Mouse (Mus musculus) heart, adult 9 months (tissue): ENCODE data around the gene Dnaaf2.
A peak's percentile ranks its signal among the peaks of the same experiment; 100 is the strongest.

ENCODE experiments used
- DNase-seq, 2 experiments: peaks; one replicate each; pipeline ENCODE4 v3.0.0; 2022; ENCODE audit warnings: low spot score in 2 of 2

The Dnaaf2 gene

DNA sequence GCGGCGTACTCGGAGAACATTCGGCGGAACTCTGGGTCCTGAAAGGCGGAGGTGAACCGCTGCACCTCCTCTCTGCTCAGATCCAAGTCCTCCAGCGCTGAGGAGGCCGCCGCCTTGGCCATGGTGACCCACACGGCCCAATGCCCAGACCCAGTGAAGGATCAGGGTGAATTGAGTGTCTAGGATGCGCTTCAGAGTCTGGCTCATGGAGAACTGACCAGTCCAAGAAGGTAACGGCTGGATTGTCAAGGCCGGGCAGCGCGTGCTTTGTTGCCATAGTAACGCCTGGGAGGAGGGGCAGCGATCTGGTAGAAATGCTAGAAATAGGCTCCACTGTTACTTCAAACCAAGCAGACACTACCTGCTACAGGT lies at the start of gene Dnaaf2:
Gene Dnaaf2 (minus strand): TSS at position 266 of the 372 bp plus-strand sequence.
- peak; percentile 38 to 53 for DNase-seq

DNA sequence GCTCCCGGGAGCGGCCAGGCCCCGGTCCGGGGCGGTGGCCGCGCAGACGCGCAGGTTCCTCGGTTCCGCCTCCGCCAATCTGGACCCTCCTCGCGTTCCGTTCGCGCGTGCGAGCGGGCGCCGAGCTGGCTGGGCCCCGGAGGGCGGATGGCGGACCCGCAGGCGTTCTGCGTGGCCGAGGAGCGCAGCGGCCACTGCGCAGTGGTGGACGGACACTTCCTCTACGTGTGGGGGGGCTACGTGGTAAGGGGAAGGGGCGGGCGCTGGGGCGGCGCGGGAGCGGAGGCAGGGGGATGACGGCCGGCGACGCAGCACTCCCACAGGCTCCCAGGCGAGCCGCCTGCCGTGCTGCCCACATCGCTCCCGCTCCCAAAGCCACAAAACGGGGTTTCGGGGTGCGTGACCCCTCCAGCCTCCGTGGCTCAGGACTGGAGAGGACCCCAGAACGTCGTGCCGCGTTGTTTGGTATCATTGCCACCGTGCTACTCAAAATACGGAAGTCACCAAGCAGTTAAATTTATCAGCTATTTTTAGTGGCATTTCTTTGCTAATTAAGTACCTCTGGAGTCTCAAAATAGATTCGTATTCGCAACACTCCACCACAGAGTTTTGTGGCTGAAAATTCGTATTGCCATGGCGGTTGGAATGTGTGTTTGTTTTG lies 43.7 kb upstream of the Dnaaf2 start:
- peak; percentile 62 to 77 for DNase-seq

- DNase-seq: no peak
Measured at GRCm38 (mm10) chr12:69241405-69241770, 43.2 kb upstream of the Dnaaf2 start.

DNA sequence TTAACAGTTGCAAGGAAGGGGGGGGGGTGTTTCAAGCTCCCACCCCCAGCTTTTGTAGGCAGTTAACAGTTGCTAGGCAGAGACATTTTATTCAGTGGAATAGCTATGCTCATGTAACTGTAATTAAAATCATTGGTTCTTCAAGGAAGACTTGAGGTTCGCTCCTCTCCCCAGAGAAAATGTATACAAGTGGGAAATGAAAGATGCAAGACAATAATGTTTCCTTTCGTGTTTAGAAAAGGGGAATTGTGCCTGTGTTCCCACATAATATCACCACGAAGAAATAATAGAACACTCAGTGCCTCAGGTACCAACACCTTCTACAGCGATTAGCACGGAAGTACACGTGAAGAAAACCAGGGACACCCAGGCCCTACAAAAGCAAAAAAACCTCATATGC lies 42.6 kb upstream of the Dnaaf2 start, which contains the start of gene Klhdc1:
Gene Klhdc1 (plus strand): TSS at position 301 of the 400 bp plus-strand sequence.
- no peak for DNase-seq

DNA sequence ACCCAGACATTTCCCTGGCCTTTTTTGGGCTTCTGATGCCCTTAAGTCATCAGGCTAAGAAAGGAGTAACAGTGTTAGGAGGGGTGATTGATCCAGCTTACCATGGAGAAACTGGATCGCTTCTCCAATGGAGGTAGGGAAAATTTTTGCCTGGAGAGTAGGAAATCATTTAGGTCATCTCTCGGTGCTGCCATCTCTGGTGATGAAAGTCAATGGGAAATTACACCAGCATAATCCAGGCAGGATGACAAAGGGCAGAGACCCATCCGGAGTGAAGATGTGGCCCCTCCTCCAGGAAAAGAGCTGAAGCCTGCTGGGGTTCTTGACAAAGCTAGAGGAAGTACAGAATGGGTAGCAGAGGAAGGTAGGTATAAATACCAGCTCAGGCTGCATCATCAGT lies 40.1 kb upstream of the Dnaaf2 start:
- DNase-seq: no peak

- DNase-seq: no peak
Measured at GRCm38 (mm10) chr12:69235782-69236181, 37.6 kb upstream of the Dnaaf2 start.

DNA sequence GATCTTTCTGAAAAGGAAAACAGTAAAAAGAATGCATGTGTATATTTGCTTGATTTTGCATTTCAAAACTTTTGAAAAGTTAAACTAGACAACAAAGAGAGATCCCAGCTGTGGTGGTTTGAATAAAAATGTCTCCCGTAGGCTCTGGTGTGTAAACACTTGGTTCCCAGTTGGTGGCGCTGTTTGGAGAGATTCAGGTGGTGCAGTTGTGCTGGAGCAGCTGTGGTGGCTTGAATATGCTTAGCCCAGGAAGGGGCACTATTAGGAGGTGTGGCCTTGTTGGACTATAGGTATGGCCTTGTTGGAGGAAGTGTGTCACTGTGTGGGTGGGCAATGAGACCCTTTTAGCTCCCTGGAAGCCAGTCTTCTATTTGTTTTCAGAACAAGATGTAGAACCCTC lies 31.0 kb upstream of the Dnaaf2 start:
- no peak for DNase-seq

DNA sequence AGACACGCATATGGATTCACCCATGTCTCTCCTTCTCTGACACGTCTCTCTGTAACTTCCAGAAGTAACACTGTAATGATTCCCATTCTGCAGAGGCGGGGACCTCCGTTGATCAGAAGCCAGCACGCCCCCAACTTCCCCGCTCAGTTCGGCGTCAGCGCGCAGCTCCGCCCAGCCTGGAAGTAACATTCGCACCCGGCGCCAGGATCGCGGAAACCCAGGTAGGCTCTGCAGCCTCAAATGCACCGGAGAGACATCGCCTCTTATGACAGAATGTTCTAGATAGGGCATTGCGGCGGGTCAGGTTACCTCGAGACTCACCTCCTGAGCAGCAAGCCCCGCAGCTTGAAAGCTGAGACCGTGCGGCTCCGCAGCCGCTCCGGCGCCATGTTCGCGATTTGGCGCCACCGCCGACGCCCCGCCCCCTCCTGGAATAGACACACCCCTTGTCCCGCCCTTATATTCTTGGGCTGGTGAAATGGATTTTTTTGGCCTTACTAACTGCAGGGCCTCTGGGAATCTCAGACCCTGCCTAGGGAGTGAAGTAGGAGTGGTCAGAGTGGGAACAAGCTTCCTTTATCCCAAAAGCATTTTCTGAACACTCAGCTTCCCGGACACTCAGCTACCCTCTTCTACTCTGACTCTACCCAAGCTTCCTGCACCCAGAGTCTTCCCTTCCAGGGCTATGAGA lies 29.7 kb upstream of the Dnaaf2 start, which contains the start of gene Pole2:
Gene Pole2 (minus strand): TSS at position 420 of the 691 bp plus-strand sequence.
- DNase-seq: peak; percentile 88 to 91

DNA sequence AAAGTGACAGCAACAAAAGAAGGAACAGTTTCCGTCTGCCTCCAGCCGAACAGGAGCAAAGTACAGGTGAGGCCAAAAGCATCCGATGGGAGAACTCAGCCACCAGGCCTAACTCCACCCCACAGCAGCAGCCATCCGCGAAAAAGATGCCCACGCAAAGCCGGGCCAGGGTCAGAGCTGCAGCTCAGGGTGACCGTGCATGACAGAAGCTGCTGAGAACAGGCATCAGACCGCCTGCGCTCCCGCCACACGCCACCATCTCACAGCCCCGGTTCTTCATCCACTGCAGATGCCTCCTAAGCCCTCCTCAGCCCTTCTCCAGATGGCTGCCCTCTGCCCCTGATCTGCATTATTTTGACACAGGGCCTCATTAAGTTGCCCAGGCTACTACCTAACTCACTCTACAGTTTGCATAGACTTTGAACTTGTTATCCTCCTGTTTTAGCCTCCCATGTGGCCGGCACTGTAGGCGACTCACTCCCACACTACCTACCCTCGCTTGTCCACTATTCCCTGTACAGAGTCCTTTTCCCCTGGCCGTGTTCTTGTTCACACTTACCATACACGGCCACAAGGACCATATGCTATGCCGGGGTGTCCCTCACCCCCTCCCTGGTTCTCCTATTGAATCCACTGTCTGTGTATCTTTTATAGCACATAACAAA lies 22.5 kb upstream of the Dnaaf2 start:
- DNase-seq: no peak

- DNase-seq: no peak
Measured at GRCm38 (mm10) chr12:69216587-69216986, 18.4 kb upstream of the Dnaaf2 start.

DNA sequence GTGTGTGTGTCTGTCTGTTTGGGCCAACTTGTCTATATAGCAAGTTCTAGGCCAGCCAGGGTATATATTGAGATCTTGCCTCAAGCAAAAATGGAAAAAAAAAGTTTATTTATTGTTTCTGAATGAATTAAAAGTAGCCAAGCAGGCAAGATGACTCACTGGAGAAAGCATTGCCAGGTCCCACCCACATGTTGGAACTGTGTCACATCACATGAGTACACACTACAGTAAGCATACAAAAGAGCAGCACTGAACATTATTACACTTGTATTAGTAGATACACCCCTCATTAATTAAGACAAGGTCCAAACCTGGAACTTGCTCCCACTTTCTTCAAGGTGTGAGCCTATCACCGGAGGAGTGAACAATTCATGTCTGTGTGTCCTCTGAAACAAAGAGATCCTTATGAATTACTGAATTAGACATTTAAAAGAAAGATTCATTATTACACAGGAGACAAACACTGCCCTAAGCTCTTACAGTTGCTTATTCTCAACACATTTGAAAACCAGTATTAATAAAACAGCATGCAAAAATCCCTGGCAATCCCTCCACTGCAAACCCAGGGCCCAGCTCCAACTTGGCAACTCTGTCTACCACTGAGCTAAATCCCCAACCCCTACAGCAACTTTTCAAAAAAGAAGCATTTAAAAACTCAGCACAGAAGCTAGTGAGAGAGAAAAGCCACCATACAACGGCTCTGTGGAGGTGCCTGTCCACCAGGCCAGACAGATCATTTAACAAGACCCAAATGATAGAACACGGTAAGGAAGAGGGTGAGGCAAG lies 17.0 kb upstream of the Dnaaf2 start:
- peak; percentile 35 to 79 for DNase-seq

DNA sequence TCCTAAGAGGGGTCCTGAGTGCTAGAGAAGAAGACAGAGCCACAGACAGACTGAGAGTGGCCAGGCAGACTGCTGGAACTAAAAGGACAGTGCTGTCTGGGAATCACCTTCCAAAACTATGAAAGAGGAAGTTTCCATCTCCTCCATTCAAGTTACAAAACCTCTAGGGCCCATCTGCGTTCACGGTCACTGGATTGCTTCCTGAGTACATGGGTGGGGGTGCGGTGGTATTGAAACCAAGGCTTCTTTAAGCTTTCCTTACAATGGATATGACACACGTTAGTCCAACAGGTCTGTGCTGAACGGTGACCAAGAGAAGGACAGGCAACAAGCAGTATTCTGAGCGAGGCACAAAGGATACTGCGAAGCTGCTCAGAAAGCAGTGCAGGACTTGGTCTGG lies 16.2 kb upstream of the Dnaaf2 start:
- DNase-seq: no peak

DNA sequence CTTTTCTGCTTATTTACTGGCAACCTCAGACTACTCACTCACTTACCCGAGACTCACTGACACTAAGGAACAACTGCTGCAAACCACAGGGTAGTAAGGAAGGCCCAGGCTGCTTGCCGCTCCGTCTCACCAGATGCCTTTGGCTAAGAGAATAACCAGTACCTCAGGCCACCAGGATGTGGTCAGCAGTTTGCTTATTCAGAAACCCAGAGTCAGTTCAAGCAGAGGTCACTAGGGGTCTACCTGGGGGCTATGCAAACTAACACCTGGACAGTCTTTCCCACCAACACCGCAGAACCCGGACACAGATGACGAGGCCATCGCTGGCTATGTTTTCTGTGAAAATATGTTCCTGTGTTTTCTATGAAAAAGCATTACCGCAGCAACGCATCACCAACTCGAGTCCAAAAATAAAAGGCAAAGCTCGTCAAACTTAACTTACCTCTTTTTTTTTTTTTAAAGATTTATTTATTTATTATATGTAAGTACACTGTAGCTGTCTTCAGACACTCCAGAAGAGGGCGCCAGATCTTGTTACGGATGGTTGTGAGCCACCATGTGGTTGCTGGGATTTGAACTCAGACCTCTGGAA lies 15.1 kb upstream of the Dnaaf2 start:
- no peak for DNase-seq

DNA sequence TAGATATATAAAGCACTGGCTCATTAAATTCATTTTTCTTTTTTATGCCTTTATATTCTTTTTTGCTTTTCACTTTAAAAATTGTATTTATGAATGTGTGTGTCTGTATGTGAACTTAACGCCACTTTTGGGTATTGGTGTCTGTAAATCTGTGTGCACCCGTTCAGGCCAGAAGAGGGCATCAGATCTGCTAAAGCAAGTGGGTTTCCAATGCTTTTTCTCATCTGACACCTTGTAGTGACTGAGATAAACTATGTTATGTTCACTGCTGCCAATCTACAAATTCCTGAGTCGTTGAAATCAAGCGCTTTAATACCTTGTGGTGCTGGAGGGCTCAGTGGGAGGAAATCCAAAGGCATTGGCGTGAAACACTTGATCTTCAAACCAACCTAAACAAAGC lies 12.8 kb upstream of the Dnaaf2 start:
- DNase-seq: no peak

- no peak for DNase-seq
Measured at GRCm38 (mm10) chr12:69210056-69210979, 12.1 kb upstream of the Dnaaf2 start.

DNA sequence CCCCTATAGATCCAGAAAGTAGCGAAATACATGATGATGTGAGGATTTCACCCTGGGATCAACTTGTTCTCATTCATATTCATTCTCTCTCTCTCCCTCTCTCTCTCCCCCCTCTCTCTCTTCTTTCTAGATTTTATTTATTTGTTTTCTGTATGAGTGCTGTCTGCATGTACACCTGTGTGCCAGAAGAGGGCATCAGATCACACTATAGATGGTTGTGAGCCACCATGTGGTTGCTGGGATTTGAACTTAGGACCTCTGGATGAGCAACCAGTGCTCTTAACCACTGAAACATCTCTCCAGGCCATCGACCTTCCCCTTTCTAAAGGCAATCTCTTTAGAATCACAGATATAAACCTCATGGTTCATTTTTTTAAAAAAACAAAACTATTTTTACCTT lies 10.3 kb upstream of the Dnaaf2 start:
- DNase-seq: no peak

GRCm38 (mm10) chr12:69207926-69208325 lies 9.7 kb upstream of the Dnaaf2 start:
- DNase-seq: no peak

DNA sequence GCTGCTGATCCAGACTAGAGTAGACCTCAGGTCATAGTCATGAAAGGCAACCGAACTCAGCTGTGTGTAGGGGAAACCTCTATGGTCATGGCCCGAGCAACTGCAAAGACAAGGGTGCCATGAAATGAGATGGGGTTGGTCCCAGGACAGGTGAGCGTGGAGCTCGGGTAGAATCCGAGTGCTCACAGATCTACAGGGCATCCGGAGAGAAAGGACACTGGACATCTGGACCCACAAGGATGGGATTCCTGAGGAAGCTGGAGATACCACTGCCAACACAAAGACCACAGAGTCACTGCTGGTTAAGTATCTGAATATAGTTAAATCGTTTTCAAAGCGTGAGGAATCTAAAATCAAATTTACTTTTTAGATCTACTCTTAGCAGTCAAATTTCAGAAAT lies 9.2 kb upstream of the Dnaaf2 start:
- no peak for DNase-seq

- no peak for DNase-seq
Measured at GRCm38 (mm10) chr12:69204052-69204833, 6.0 kb upstream of the Dnaaf2 start, which contains the start of gene Gm49384. TSS of gene Gm49384 (minus strand) at chr12:69204267.

GRCm38 (mm10) chr12:69198985-69199384 lies 756 bp upstream of the Dnaaf2 start:
- no peak for DNase-seq
